Mouse (Mus musculus) spleen, adult 18-20 months (tissue): Measurements from ENCODE around the gene 2610001J05Rik.
"Not testable (repeated sequence)": the region's sequence is repeated elsewhere in the genome, so short reads cannot be mapped to it uniquely, and the experiment has no call there.

Experiments
- DNase-seq, 2 experiments: peaks; one replicate each; pipeline ENCODE4 v3.0.0; 2022; ENCODE audit warnings: mixed read lengths in 2 of 2

Gene 2610001J05Rik

DNA sequence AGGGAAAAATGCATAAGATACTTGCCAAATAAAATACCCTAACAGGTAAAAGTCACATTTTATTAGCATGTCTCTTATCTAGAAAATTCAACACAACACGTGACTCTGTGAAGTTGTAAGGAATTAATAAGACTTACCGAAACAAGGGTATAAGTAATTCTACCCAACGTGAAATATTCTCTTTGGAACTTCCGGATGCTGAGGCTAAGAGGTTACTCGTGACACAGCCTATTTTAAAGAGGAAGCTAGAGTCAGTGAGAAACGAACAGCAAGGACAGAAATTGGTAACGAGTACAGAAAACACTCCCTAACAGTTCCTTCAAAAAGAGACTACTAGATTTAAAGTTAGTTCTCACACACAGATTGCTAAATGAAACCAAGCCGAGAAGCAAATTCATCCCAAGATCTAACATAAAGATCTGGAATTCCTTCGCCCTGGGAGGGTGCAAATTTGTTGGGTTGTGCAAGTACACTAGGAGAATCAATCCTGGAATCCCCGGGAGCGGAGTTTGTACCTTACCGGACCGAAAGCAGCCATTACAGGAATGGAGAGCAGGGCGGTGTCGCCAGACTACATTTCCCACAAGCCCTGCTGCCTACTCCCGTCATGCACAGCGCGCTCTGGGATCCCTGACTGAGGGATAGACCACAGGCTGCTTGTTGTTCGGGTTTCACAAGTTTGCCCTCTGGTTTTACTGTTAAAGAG lies at the start of gene 2610001J05Rik:
2610001J05Rik (minus strand) TSS at position 600 of the 706 bp plus-strand sequence.
- DNase-seq, result peak; percentile 76 to 83

DNA sequence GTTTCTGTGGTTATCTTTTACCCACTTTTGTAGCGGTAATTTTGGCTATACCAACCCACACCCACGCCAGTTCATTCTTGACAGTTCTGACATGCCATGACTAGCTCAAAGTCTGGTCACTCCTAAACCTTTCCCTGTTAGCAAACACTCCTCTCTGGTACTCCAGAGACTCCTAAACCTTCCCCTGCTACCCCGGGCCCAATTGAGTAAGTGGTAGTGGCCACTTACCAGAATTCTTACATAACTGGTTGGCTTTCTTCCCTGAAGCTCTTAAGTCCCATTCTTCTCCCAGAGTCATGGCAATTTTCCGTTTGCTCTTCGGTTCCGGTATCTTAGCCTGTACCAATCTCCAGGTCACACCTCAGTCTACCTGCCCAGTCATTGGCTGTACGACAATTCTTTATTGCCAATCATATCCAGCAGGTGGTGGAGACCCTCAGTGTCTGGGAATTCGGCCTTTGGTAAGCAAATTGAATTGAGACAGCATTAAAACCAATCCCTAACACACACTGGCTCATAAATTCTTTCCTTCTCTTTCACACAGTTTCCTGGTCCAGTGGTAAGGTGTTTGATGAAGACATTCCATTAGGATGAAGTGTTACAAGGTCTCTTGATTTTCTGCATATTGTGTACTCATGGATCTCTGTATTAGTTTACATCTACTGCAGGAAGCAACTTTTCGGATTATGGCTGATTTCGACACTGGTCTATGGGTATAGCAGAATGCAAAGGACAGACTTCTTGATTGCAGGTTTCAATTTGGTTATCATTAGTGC lies 38.6 kb upstream of the 2610001J05Rik start:
- no peak for DNase-seq

DNA sequence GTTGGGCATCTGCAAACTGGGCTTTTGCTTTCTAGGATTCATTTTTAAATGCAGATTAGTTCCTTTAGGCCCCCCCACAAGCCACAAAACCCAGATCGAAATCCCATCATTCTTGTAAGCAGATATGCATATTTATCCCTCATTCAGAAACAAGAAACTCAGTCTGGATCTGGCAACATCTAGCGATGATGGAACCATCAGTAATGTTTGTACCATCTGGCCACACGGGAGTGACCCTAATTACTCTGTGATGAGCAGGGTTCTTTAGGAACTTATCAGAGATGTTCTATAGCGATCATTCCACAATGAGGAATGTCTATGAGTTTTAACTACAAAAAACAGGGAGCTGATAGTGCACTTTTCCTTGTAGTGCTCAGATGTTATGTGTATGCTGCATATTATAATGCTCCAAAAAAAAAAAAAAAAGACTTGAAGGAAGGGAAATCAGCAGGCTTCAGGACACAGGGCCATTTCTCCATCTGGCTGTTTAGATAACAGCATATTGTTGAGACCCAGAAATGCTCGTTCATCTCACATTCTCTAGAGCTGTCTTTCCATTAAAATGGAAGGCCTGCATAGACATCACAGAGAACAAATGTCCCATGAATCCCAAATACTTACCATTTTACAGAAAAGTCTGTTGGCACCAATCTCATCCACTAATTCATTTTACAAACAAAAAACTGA lies 31.8 kb upstream of the 2610001J05Rik start:
- no peak for DNase-seq

DNA sequence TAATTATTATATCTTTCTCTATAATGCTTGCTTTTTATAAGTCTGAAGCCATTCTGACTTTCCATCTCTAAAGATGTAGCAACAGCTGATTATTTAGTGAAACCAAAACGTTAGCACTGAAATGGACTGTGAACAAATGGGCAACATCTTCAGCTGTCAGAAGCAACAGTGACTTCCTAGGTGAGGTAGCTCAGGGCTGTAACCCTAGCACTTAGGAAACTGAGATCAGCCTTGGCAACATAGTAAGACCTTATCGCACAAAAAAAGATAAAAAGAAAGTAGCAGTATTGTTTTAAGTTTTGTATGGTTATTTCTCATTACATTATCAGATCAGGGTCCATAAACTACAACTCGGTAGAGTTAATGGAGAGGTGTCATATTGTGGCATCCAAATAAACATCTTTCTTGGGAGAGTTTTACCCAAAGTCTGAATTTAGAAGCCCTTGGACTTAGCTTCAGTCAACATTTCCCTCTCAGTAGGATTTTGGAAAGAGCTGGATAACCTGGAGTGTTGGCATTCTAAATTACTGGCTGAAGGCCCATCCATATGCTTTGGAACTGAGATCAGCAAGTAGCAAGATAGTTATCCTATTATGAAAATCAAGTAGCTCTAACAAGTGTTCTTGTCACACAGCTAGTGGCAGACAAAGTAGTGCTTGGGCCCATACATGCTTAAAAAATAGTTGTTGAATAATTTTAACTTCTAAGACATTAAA lies 13.7 kb upstream of the 2610001J05Rik start:
- no peak for DNase-seq

DNA sequence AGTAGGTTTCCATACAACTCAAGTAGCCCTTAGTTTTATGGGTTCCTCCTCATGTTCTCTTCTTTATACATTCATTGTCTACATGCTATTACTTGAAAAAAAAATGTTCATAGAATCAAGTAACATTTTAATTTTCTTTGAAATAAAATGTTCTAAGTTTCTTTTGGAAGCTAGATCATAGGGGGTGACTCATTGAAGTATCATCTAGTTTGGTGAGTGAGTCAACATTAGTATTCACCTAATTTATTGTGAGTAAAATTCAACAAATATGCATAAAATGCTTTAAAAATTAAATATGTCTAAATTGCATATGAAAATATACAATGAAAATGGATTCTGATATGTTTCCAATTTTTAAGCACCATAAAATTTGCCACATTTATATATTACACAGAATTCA lies 11.6 kb upstream of the 2610001J05Rik start:
- DNase-seq, result no peak

DNA sequence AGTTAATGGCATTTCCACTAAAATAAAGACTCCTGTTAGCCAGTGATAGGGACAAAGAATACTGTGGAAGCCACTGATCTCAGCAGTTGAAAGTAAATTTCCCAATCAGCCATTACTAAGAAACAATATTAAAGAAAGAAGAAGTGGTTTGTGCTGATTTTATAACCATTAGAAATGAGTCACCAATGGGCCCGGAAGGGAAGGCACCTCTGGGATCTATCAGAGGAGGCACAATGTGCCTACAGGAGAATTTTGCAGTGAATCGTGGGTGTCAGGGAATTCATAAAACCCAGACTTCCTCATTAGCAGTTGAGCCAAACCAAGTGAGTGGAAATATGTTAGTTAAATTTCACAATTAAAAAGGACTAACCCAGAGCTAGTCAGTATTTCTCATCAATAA lies 2.6 kb upstream of the 2610001J05Rik start:
- DNase-seq, result no peak

DNA sequence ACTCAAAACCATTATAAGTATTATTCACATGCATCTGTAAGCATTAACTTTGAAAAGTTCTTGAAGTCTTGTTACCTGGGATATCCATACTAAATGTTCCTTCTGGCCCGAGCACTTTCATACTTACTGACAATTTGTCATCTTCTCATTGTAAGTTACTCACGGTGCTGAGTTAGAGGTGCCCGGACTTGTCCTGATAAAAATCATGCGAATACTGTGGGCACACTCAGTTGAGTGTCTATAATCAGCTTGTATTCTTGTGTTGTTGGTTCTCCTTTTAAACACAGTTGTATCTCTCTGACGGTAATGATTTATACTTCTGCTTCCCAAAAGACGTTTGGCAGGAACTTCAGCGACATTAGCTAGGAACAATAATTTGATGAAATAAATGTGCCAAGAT lies 758 bp upstream of the 2610001J05Rik start:
- no peak for DNase-seq

DNA sequence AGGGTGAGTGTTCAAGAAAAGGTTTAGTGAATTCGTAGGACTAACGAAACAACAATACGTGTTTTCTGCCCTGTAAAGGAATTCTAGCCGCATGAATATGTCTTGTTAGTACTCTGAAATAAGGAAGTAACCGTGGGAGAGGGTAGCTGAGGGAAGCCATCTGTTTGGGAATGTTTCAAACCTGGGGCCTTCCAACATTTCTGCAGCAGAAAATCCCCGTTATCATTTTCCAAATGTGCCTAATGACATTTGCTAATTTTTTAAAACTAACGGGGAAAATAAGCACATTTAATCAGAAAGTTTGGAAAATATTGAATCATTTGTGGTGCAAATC lies 274 bp upstream of the 2610001J05Rik start:
- DNase-seq, result no peak

DNA sequence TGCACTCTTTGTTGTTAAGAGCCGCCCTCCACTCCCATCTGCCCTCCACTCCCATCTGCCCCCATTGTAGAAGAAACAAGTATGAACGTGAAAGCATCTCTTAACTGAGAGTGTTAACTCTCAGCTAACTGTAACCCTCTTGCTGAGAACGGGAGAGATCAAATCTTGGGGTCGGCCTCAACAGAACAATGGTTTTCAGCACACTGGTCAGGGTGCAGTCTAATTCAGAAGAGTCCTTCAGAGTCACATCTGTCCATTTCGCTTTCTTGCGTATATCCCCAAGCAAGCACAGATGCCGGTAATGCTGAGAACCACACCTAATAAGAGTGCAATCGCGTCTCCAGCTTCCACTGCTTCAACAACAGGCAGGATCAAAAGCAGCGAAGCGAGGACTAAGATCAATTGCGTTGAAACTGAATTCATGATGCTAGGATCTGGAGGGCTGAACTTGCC lies 1.0 kb downstream of the 2610001J05Rik start:
- DNase-seq, result peak in 1 of 2 experiments; percentile 4

DNA sequence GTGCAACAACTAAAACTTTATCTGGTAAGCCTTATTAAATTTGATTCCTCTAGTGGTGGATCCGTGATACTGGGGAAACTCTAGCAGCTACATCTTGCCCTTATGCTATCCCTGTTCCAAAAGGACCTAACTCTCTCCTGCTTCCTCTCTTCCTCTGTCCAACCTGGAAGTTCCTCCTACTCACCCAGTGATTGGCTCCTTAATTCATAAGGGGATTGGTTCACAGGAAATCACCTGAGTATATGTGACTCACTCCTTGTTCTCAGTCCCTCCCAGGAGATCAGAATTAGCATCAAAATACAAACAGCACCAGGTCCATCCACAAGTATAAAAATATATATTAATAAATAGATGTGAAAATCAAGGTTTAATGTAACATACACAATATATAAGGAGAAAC lies 10.7 kb downstream of the 2610001J05Rik start:
- no peak for DNase-seq

DNA sequence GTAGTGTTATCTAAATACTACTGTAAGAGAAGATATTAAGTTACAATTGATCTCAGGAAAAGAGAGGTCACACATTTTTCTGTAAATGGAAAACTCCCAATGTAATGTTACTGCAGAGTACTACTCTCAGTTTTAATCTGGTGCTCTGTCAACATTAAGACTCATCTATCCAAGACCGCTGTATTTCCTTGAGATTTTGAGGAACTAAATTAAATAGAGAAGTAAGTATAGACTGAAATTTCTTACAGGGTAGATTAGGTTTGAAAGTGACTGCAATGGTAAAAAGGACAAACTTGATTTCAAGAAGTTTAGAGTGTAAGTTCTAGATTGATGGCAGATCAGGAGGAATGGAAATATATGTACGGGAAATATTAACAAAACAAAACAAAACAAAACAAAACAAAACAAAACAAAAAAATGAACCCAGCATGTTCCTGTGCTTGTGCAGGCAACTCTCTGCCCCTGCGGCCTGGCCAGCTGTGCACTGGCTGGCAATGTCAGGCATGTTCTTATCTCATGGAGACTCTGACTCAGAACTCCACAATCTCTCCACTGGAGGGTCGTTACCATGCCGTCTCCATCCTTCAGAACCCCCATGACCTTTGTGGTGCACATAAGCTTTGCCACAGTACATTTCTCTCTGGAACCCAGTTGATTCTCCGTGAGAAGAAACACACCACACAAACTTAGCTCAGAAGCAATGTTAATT lies 11.3 kb downstream of the 2610001J05Rik start:
- DNase-seq, result no peak

DNA sequence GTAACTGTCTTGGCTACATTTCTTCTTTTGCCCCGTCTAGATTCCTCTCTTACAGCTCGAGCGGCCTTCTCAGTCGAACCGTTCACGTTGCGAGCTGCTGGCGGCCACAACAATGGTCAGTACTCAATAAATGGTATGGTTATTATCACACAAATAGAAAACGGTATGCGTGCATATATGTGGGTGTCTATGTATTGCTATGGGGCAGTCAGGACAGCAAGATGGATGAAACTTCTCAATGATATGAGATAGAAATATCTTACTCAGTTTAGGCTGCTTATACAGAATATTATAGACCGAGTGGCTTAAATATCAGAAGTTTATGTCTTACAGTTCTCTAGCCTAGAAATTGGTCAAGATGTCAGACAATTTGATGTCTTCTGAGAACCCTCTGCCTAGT lies 17.1 kb downstream of the 2610001J05Rik start:
- no peak for DNase-seq

DNA sequence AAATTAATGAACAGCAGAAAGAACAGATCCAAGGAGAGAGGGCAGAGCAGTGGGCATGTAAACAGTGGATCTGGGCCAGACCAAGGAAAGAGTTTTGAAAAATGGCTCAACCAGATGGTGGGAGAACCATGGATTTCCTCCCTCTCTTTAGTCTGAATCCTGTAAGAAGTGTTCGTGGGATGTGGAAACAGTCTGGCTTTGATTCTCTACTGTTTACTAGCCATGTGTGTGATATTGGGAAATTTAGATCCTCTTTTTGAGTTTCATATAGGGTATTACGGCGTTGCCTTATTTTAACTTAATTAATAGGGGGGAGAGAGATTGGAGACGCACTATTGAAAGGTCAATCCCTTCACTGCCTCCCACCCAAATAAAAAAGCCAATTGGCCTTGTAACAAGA lies 18.1 kb downstream of the 2610001J05Rik start:
- DNase-seq, result no peak

DNA sequence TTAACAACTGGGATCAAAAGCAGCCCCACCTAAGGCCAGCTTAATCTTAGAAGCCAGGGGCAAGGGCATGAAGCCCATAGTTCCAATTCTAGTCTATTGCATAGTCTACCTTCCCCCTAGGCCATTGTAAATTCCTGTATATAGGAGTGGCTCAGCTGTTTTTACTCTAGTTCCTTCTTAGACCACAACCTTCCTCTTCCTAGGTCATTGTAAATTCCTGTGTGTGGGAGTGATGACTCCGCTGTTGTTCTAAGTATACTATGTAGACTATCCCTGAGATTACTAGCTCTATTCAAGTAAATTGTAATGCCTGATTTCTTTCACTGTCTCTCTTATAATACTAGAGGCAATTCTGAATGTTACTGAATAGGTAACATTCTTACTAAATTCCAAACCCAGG lies 25.3 kb downstream of the 2610001J05Rik start:
- not testable (repeated sequence) for DNase-seq

DNA sequence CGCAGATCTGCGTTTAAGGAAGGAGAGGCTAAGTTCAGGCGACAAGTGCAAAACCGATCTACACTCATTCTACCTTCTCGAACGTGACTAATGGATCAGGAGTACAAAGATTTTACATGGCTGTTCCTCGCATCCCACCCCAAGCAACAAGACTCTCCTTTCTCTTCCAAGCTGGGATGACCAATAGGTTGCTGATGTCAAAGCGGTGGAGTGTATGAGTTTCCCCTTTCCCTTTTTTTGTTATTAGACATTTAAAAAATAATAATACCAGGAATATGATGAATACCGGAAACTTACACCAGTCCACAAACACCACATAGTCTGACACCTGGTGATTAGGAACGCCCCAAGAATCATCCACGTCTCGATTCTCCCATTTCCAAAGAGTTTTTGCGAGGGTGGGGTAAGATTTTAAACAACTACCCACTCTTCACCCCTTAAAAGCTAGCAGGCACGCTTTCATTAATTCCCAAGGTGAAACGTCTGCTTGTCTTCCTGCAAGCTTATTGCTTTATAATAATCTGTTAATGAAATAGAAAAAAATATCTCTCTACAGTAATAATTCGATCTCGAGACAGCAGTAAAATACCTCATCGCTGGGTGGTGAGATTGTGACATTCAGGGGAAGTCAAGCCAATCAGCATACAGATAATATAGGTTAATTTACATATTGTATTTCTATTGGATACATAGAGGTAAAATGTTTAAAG lies 31.8 kb downstream of the 2610001J05Rik start, which contains the start of gene Gpr85:
Gpr85 (minus strand) TSS at position 598 of the 710 bp plus-strand sequence.
- DNase-seq, result no peak

DNA sequence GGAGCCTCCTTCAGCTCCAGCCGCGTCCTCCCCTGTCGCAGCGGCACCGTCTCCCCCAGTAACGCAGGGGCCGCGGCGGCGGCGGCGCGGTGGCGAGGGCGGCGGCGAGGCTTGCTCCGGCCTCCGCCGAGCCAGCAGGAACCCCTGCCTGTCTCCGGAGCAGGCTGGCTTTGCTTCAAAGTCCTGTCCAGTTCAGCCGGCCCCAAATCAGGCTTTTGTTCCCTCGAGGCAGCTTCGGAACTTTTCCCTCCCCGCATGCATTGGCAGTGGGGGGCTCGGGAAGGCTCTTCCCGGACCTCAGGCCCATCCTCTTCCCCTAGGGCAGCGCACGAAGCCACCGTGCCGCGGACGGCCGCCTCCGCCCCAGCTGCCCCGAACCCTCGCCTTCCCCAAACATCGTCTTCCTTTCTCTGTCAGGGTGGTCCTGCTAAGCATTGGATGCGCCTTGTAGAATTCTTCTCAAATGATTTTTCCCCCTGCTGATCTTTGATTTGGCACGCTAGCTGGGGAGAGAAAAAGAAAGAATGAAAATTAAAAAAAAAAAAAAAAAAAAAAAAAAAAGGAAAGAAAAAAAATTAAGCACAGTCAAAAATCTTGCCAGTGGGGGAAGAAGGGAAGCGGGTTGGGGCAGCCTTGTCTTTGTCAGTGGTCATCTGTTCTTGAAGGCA lies 32.5 kb downstream of the 2610001J05Rik start:
- peak; percentile 19 to 44 for DNase-seq

DNA sequence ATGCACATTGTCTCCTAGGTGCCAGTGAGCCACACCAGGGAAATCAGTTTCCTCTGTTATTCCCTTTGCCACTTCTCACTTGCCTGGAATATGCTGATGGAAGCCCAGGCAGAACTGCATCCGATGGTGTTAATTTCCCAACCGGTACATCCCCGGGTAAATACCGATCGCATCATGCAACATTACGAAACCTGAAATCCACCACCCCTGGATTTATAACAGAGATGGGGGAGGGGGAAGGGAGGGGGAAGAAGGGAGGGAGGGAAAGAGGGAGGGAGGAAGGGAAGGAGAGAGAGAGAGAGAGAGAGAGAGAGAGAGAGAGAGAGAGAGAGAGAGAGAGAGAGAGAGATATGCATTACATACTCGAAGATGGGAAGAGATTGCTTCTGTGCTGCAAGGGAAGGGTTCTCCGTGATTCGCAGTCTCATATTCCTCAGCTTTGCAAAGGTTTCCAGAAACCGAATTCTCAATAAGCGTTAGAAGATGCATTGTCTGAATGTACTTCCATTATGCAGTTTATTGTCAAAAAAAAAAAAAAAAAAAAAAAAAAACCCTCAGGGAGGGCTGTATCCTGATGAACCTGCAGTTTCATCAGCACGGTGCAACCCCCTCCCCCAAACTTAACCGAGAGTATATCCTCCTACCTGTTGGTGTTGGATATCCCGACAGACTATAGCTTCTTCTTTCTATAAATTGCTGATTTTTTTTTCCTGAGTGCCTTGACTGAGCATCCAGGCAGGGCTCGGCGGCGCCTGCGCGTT lies 33.2 kb downstream of the 2610001J05Rik start:
- no peak for DNase-seq

DNA sequence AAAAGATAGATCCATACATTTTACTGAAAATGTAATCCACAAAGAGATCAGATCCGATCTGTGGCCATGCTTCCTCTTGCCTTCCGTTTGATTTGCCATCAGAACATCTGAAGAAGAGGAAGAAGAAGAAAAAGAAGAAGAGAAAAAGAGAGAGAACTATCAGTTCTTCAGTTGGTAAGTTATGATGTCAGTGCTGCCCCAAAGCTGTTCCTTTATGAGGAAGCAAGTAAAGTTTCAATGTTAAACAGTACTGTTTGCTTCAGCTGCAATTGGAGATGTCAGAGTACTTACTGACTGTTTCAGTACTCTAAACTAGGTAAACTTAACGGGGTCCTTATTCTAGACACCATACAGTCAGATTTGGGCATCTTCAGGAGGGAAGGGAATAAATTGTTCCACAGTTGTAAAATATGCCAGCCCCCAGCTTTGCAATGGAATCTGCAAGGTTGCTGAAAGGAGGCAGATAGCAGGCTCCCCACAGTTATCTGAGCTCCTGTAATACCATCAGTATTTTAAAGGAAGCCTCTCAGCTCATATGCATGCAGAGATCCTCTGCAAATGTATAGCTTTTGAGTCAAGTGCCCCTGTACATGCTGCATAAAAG lies 34.2 kb downstream of the 2610001J05Rik start:
- DNase-seq, result no peak

DNA sequence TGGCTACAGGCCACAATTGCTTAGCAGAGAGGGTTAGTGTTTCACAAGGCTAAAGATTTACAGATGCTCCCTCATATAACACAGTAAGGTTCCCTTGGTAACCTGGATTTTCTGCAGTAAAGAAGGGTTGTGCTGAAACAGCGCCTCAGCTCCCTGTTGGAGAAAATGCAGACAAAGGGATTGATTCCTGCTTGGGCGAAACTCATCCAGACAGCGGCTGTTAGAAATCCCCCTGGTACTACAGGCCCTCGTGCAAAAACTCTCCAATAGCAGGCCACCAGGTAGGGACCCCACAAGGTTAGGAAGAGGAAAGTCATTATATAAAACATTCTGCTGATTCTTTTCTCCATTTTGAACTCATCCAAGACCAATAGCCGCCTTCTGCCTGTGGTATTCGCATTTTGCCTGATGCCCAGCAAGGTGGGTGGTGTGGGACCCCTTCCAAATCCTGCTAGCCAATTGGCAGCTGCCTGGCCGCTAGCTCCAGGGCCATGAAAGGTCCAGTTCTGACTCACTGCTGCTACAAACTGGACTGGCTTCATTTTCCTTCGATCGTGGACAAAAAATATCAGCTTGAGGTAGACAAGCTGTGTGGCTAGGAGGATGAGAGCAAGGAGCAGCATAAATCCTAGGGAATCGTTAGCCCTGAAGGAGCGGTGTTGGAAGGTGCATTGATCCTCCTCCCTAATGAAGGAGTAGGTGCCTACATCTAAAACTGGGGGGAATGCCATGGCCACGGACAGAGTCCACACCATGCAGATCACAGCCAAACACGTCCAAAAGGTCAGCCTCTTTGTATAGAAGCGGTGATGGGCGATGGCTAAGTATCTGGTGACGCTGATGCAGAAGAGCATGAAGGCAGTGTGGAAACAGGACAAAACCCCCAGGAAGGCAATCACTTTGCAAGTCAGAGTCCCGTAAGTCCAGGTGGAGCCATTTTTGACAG lies 35.3 kb downstream of the 2610001J05Rik start:
- DNase-seq, result no peak
